In the genomic region with DNA sequence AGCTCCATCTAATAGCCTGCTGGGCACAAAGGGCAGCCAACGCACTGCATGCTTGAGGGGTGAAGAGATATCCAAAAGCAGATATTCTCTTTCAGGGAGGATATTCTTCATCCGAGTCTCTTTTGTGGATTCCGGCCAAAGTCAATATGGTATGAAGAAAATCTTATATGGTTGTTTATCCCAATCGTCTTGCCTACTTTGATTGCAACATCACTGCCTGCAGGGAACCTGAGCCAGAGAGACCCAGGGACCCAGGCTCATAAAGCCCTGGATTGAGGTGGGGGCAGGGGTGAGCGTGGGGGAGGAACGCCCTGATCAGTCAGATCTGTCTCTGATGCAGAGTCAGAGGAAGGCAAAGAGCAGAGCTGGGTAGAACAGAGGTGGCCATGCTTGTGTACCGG, we compare ENCODE assay signal across 21 mouse cellular contexts. TPM values are rescaled to one million over a fixed set of nuclear protein-coding genes. Genes with fewer than 3 reads are reported as not detected.
DNase-seq lines count a peak whose midpoint lies in the region; ATAC-seq and TF ChIP-seq lines count a peak whose summit lies in the region.
"Had no signal": no experiment of that assay in that cellular context is flagged by ENCODE, and none has a peak within 500 bp of the region (broad histone marks: within the 10 kb centered on the region; RNA-seq: fewer than 3 reads in every experiment).

No protein-coding gene starts in this region.

- 51% methylated on average over 7 of the region's 7 CpGs for WGBS in liver, adult 2 months
- 77% methylated on average over 7 of the region's 7 CpGs for WGBS in liver, embryonic 11.5 days
- 33% methylated on average over 7 of the region's 7 CpGs for WGBS in forebrain, embryonic 12.5 days
- WGBS in intestine, embryonic 16.5 days, result 45% methylated on average over 7 of the region's 7 CpGs

- H3K4me2 ChIP-seq in liver, embryonic 11.5 days, result no peak overlapping the region
- H3K4me2 ChIP-seq in forebrain, embryonic 12.5 days, result peak overlapping the region; percentile 31
- H3K4me2 ChIP-seq in intestine, embryonic 16.5 days (ENCODE audit: low read depth, low read length), result peak overlapping the region; percentile 25; the same call in 1 of the 2 replicates
- H3K4me2 ChIP-seq: heart, embryonic 12.5 days; midbrain, embryonic 11.5 days had no signal

- no peak overlapping the region for H3K27ac ChIP-seq in liver, adult 2 months (replicated peaks; ENCODE audit: insufficient read depth, low read depth, low read length)
- no peak overlapping the region for H3K27ac ChIP-seq in liver, embryonic 11.5 days (ENCODE audit: low read depth, low read length)
- H3K27ac ChIP-seq in forebrain, embryonic 12.5 days, result 0 out of 2 replicates have a peak overlapping the region, but pooled peaks have one; percentile 9
- peak overlapping the region; percentile 43; the same call in 1 of the 2 replicates for H3K27ac ChIP-seq in intestine, embryonic 16.5 days (ENCODE audit: low read length)
- H3K27ac ChIP-seq: limb, embryonic 13.5 days; neural tube, embryonic 12.5 days had no signal

- no peak for ATAC-seq in liver, embryonic 11.5 days (replicated peaks; ENCODE audit: low FRiP score)
- ATAC-seq in forebrain, embryonic 12.5 days (ENCODE audit: low FRiP score), result peak; percentile 14; the same call in 1 of the 2 replicates
- peak; percentile 85 for ATAC-seq in intestine, embryonic 16.5 days
- no peak for ATAC-seq in erythroid progenitor cell, adult 5-6 weeks (replicated peaks; ENCODE audit: low FRiP score, poor library complexity, severe bottlenecking)
- ATAC-seq: activated CD4-positive, CD25-positive, alpha-beta regulatory T cell, adult 4 months; liver, postnatal 0 days had no signal

- DNase-seq in liver, adult 2 months (ENCODE audit: extremely low read depth, low read depth, low spot score), result peak; percentile 31
- no peak for DNase-seq in liver, embryonic 11.5 days (ENCODE audit: low spot score)
- peak; percentile 72 for DNase-seq in NIH3T3 (ENCODE audit: low read depth)
- no peak for DNase-seq in frontal cortex, postnatal 36 days (ENCODE audit: low spot score in 2 of 2)
- DNase-seq: cerebellum, postnatal 25 days; gastrocnemius, postnatal 36 days; kidney, adult 11 months; kidney, postnatal 4 days; liver, postnatal 0 days; lung, postnatal 36 days; thymus, adult 2 months had no signal

- H3K79me2 ChIP-seq in liver, adult 2 months (ENCODE audit: control insufficient read depth, insufficient read depth, low read length), result peaks cover 3% of the 10 kb centered on the region; the same call in 1 of the 2 replicates

- H3K4me3 ChIP-seq in liver, adult 2 months (ENCODE audit: insufficient read depth, low read depth, low read length), result no peak overlapping the region
- no peak overlapping the region for H3K4me3 ChIP-seq in liver, embryonic 11.5 days (ENCODE audit: low read depth, low read length)
- no peak overlapping the region for H3K4me3 ChIP-seq in forebrain, embryonic 12.5 days (replicated peaks)
- H3K4me3 ChIP-seq in intestine, embryonic 16.5 days (ENCODE audit: low read length), result no peak overlapping the region
- H3K4me3 ChIP-seq: heart, embryonic 12.5 days; limb, embryonic 13.5 days; neural tube, embryonic 12.5 days had no signal

- H3K36me3 ChIP-seq in liver, adult 2 months (ENCODE audit: control insufficient read depth, insufficient read depth, low read length), result no peaks in the 10 kb centered on the region
- H3K36me3 ChIP-seq in liver, embryonic 11.5 days (ENCODE audit: control insufficient read depth, insufficient read depth, low read length), result no peaks in the 10 kb centered on the region
- H3K36me3 ChIP-seq in forebrain, embryonic 12.5 days (replicated peaks), result no peaks in the 10 kb centered on the region
- H3K36me3 ChIP-seq in intestine, embryonic 16.5 days (ENCODE audit: control insufficient read depth, insufficient read depth, low read length), result no peaks in the 10 kb centered on the region
- H3K36me3 ChIP-seq: heart, embryonic 12.5 days; limb, embryonic 13.5 days; neural tube, embryonic 12.5 days had no signal

- no peak for TF ChIP-seq POLR2A in liver, adult 2 months (IDR thresholded peaks at IDR 0.05; ENCODE audit: extremely low read depth, insufficient read depth, low read length)

- H3K27me3 ChIP-seq in liver, adult 2 months (ENCODE audit: control insufficient read depth, insufficient read depth, low read length), result no peaks in the 10 kb centered on the region
- H3K27me3 ChIP-seq in liver, embryonic 11.5 days (replicated peaks; ENCODE audit: control insufficient read depth, insufficient read depth, low read length), result no peaks in the 10 kb centered on the region; the same call in 1 of the 2 replicates
- H3K27me3 ChIP-seq in forebrain, embryonic 12.5 days, result no peaks in the 10 kb centered on the region; the same call in 1 of the 2 replicates
- H3K27me3 ChIP-seq in intestine, embryonic 16.5 days (replicated peaks; ENCODE audit: control insufficient read depth, insufficient read depth, low read length), result no peaks in the 10 kb centered on the region
- H3K27me3 ChIP-seq: CH12.LX; heart, embryonic 12.5 days; neural tube, embryonic 12.5 days had no signal

- H3K9ac ChIP-seq in liver, adult 2 months (ENCODE audit: low read depth, low read length), result no peak overlapping the region
- no peak overlapping the region for H3K9ac ChIP-seq in liver, embryonic 11.5 days (ENCODE audit: low read depth, low read length)
- H3K9ac ChIP-seq in forebrain, embryonic 12.5 days, result no peak overlapping the region
- H3K9ac ChIP-seq in intestine, embryonic 16.5 days (ENCODE audit: low read depth, low read length), result no peak overlapping the region
- H3K9ac ChIP-seq: heart, embryonic 12.5 days; limb, embryonic 13.5 days; liver, postnatal 0 days; neural tube, embryonic 12.5 days had no signal

- H3K4me1 ChIP-seq in liver, adult 2 months (ENCODE audit: control insufficient read depth, insufficient read depth, low read length), result peaks cover 7% of the 10 kb centered on the region
- no peaks in the 10 kb centered on the region for H3K4me1 ChIP-seq in liver, embryonic 11.5 days (replicated peaks; ENCODE audit: control insufficient read depth, insufficient read depth, low read length)
- peaks cover 14% of the 10 kb centered on the region for H3K4me1 ChIP-seq in forebrain, embryonic 12.5 days
- 0 out of 2 replicates have a peak, but pooled peaks cover 7% of the 10 kb centered on the region for H3K4me1 ChIP-seq in intestine, embryonic 16.5 days (ENCODE audit: control insufficient read depth, insufficient read depth, low read length)
- H3K4me1 ChIP-seq: heart, embryonic 12.5 days had no signal

- H3K9me3 ChIP-seq in liver, embryonic 11.5 days (ENCODE audit: control insufficient read depth, low read length), result no peaks in the 10 kb centered on the region
- H3K9me3 ChIP-seq in forebrain, embryonic 12.5 days, result no peaks in the 10 kb centered on the region
- no peaks in the 10 kb centered on the region for H3K9me3 ChIP-seq in intestine, embryonic 16.5 days (ENCODE audit: control insufficient read depth, low read length)
- H3K9me3 ChIP-seq: heart, embryonic 12.5 days; limb, embryonic 13.5 days; neural tube, embryonic 12.5 days had no signal

- TF ChIP-seq CTCF in liver, adult 2 months (IDR thresholded peaks at IDR 0.05; ENCODE audit: low read depth, low read length), result no peak

RNA-seq across cellular contexts. Expression of gene Fam160a1, which starts 52.2 kb away (rescaled TPM):
- total RNA-seq in liver, adult 2 months (2014; rRNA removed), result 1.8 and 3.0 TPM in 2 replicates
- 3.4 and 4.7 TPM in 2 replicates for polyA plus RNA-seq in liver, adult 2 months (2012; rRNA removed)
- 0.47 and 0.60 TPM in 2 replicates for polyA plus RNA-seq in liver, embryonic 11.5 days (2014; fragmentation: Nextera tagmentation; extraction: Ambion mirVana)
- 0.58 and 0.59 TPM in 2 replicates for polyA plus RNA-seq in forebrain, embryonic 12.5 days (2016; fragmentation: Nextera tagmentation; extraction: Ambion mirVana)
- polyA plus RNA-seq in intestine, embryonic 16.5 days (2015; fragmentation: Nextera tagmentation; extraction: Ambion mirVana), result 3.5 and 3.8 TPM in 2 replicates
- 1.3 TPM in 1 of 2 replicates, not detected in the other for total RNA-seq in erythroid progenitor cell, adult 5-6 weeks (2015; ENCODE audit: low replicate concordance)
- total RNA-seq in erythroid progenitor cell, adult 5-6 weeks (2017; ENCODE audit: low replicate concordance), result 0.53 TPM in 1 of 2 replicates, not detected in the other
- total RNA-seq: hematopoietic stem cell, adult 5-6 weeks had no signal

Comparison
In these comparisons a context has a peak if more than half of its experiments do, and no peak if none do; other contexts are left out.
1. DNase-seq: peak in liver, adult 2 months (single experiment) and NIH3T3 (single experiment); none in liver, embryonic 11.5 days (single experiment) and frontal cortex, postnatal 36 days (0 of 2).
2. H3K27ac ChIP-seq: peak in forebrain, embryonic 12.5 days (single experiment) and intestine, embryonic 16.5 days (single experiment); none in liver, adult 2 months (single experiment) and liver, embryonic 11.5 days (single experiment).
3. ATAC-seq: peak in forebrain, embryonic 12.5 days (single experiment) and intestine, embryonic 16.5 days (single experiment); none in liver, embryonic 11.5 days (single experiment) and erythroid progenitor cell, adult 5-6 weeks (single experiment).